Mouse (Mus musculus) cerebellum, postnatal 25 days (tissue): ENCODE data around the gene Ndufa10.
"Not testable (repeated sequence)": the region's sequence is repeated elsewhere in the genome, so short reads cannot be mapped to it uniquely, and the experiment has no call there.

ENCODE experiments used
- DNase-seq, 2 experiments: peaks; one replicate each; pipeline ENCODE4 v3.0.0; 2021; ENCODE audit warnings: mixed read lengths in 2 of 2

The Ndufa10 gene

DNA sequence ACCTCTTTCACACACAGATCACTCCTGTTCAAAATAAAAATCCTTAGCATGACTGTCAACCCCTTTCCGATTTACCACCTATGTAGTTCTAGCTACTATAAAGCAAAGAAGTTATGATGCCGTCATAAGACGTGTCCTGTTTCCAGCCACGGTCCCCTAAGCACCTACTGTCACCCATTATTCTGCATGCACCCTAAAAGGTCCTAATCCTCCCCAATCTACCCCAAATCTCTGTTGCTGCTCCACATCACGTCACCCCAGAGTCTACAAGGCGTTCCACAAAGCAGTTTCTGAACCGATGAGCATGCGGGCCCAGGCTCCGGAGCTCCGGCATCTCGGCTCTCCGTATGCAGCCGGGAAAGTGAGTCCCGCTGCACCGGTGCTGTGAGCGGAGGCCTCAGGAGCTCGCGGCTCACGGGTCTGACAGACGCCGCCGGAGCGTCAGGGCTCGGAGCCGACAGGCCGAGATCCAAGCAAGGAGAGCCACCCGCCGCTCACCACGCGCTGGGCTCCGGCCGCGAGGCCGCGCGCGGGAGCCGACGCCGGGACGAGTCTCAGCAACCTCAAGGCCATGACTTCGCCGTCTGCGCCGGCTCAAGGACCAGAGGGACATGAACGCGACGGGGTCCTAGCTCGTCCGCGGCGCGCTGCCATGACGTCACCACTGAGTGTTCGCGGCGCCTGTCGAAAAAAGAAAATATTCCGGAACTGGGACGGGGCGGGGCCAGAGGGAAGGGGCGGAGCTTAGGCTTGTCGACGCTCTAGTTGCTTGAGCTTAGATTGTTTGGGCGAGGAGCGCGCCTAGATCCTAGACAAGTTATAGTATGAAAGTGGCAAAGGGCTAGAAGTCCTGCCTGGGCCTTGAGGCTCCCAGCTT is at the start of gene Ndufa10:
Ndufa10 (minus strand) TSS at position 696 of the 877 bp plus-strand sequence.
- peak; percentile 96 to 97 for DNase-seq

GRCm38 (mm10) chr1:92521376-92521775 is 47.7 kb upstream of the Ndufa10 start:
- peak; percentile 69 to 77 for DNase-seq

DNA sequence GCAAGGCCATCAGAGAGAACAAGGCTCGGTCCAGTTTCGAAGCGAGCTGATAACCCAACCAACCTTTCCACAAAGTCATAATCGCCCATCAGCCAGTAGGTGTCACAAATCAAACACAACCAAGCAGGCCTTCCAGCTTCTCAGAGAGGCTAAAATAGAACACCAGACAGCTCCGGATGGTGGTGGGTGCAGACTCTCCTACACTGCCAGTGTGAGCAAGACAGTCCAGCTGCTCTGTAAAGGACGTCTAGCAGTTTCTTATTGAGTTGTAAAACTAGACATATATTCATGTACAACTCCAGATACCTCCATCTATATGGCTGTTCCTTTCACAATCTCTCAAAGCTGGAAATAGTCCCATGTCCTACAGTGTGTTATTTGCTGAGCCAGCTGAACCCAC is 45.4 kb upstream of the Ndufa10 start:
- DNase-seq, result no peak

- DNase-seq, result no peak
These were observed 44.9 kb upstream of the Ndufa10 start, which contains the start of gene Olfr1414 for GRCm38 (mm10) chr1:92518561-92518960. Gene Olfr1414 (minus strand): TSS chr1:92518661.

GRCm38 (mm10) chr1:92515390-92515789 is 41.7 kb upstream of the Ndufa10 start:
- no peak for DNase-seq

GRCm38 (mm10) chr1:92511646-92512045 is 38.0 kb upstream of the Ndufa10 start:
- not testable (repeated sequence) for DNase-seq

GRCm38 (mm10) chr1:92496001-92496400 is 22.3 kb upstream of the Ndufa10 start, which contains the start of gene Olfr1415:
Gene Olfr1415 (minus strand): TSS chr1:92496101.
- DNase-seq, result no peak

DNA sequence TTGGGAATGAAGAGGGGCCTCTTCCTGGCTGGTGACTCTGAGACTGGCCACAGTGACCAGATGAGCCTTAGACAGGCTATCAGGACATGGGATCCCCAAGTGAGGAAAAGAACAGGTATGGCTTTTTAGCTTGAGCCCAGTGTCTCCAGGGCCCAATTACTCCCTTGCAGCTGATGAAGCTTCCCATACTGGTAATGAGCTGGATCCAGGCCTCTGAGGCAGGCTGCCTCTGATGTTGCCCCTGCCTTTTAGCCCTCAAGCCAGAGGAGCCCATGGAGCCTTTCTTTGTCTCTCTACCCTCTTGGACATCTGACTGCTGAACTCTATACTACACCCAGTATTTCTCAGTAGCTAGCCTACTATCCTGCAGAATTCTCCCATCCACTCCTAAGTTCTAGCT is 11.4 kb upstream of the Ndufa10 start, which contains the start of gene Olfr1416:
Olfr1416 (minus strand) TSS at position 101 of the 400 bp plus-strand sequence.
- DNase-seq, result no peak

- DNase-seq, result no peak
These were observed 462 bp upstream of the Ndufa10 start for GRCm38 (mm10) chr1:92474066-92474578.

- no peak for DNase-seq
These were observed 4.8 kb downstream of the Ndufa10 start for GRCm38 (mm10) chr1:92468891-92469290.

GRCm38 (mm10) chr1:92458416-92458815 is 15.2 kb downstream of the Ndufa10 start:
- DNase-seq, result peak; percentile 34 to 45

- peak; percentile 71 to 78 for DNase-seq
These were observed 15.9 kb downstream of the Ndufa10 start for GRCm38 (mm10) chr1:92457758-92458157.

- no peak for DNase-seq
These were observed 19.8 kb downstream of the Ndufa10 start for GRCm38 (mm10) chr1:92453751-92454445.

- no peak for DNase-seq
These were observed 25.4 kb downstream of the Ndufa10 start for GRCm38 (mm10) chr1:92448293-92448692.

GRCm38 (mm10) chr1:92441453-92442063 is 32.1 kb downstream of the Ndufa10 start:
- DNase-seq, result no peak

DNA sequence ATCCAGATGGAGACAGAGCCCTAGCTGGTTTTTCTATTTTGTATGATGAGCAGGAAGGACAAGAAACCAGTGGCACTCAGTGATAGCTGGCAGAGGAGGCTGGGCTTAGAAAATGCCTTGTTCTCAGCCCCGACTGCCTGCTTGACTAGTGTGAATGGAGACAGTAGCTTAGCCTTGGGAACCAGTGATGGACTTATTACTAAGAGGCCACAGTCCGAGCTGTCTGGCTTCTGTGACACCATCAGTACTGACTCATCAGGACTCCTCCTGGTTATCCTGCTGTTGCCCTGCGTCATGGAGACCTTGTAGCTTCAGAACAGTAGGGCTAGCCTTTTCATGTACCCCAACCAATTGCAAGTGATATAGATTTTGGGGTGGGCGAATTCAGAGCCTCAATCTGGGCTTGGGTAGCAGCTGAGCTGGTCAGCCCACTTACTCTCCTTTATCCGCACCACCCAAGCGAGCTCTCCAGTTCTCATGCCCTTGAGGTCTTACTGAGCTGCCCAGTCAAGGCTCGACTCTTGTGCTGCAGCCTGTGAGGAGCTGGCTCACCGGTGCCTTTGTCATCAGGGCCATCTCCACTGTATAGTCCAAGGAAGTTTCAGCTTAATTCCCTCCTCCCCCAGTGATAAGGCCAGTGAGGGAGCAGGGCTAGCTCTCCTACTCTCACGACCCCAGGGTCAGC is 33.5 kb downstream of the Ndufa10 start:
- DNase-seq, result peak in 1 of 2 experiments; percentile 29

GRCm38 (mm10) chr1:92437678-92438271 is 35.9 kb downstream of the Ndufa10 start:
- peak; percentile 87 to 89 for DNase-seq

- peak; percentile 68 to 75 for DNase-seq
These were observed 36.8 kb downstream of the Ndufa10 start for GRCm38 (mm10) chr1:92436831-92437321.

DNA sequence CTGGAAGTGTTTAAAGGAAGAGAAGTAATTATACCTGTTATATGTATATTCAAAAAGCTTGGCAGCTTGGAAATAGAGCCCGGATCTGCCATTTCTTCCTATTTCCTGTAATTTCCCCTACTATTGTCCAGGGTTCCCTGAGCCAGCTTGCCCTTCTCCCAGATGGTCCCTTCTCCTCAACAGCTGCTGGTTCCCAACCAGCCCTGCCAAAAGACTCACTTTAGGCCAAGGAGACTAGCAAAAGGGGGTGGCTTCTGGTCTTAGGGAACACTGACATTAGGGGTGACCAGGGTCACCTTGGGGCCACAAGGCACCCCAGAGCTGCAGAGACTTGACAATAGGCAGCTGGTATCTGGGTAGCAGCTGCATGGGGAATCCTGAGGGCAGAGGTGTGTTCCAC is 38.7 kb downstream of the Ndufa10 start:
- no peak for DNase-seq

DNA sequence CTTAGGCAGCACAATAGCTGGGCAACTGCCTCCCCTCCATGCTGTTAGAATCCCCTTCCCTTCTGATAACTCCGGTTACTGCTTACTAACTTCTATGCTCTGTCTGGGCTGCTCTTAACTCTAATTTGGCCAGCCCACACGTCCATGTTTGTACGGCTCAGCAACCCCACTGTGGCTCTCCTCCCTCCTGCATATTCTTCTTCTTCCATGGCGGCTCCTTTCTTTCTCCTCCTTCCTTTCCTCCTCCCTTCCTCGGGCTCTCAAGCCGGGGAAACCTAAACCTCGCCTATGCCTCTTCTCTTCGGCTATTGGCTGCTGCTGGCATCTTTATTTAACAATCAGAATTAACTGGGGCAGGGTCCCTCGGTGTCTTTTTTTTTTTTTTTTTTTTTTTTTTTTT is 40.9 kb downstream of the Ndufa10 start:
- DNase-seq, result no peak

DNA sequence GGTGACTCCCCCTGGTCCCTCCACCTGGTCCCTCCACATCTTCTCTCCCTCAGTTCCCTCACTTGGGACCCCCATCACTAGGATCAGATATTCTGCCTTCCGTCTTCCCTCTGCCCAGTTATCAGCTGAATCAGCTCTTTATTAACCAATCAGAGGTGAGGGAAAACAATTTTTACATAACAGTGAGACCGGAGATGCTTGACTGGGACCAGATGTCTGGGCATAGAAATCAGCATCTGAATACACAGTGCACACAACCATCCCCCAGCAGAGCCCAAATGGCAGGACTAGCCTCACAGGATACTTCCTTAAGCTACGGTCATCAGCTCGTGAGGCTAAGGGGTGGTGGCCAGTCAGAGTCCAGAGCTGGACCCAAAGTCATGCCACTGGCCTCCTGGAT is 41.6 kb downstream of the Ndufa10 start:
- no peak for DNase-seq

- DNase-seq, result no peak
These were observed 42.2 kb downstream of the Ndufa10 start for GRCm38 (mm10) chr1:92431420-92431819.
